Mouse (Mus musculus) forebrain, postnatal 0 days (tissue): ENCODE data around the gene Wiz. TPM values are rescaled to one million over a fixed set of nuclear protein-coding genes. Genes with fewer than 3 reads are reported as not detected.

Experiments used
- ATAC-seq: fragments of 200-750 bp; cut with Nextera tagmentation; 2 replicates; pipeline ENCODE4 v1.8.0; 2017; ENCODE audit warnings: mild to moderate bottlenecking, moderate library complexity
- DNase-seq: peaks from one replicate; pipeline ENCODE4 v3.0.0-alpha.2; 2015
- H3K27ac ChIP-seq: fragments of 300-500 bp; sonication (generic); 2 replicates; pipeline ENCODE4 v1.5.1; 2014; ENCODE audit warnings: low read depth, mild to moderate bottlenecking, antibody characterized with exemption, low read length, moderate library complexity, mixed read lengths
- H3K27me3 ChIP-seq: fragments of 300-500 bp; sonication (generic); 2 replicates; pipeline ENCODE4 v1.6.1; 2014; ENCODE audit warnings: mild to moderate bottlenecking, low read length, mixed read lengths; ENCODE audit not compliant: insufficient read depth
- H3K36me3 ChIP-seq: fragments of 300-500 bp; sonication (generic); 2 replicates; pipeline ENCODE4 v1.6.1; 2014; ENCODE audit warnings: mild to moderate bottlenecking, moderate library complexity; ENCODE audit not compliant: insufficient read depth
- H3K4me1 ChIP-seq: fragments of 300-500 bp; sonication (generic); 2 replicates; pipeline ENCODE4 v1.6.1; 2014; ENCODE audit warnings: antibody characterized with exemption; ENCODE audit not compliant: insufficient read depth
- H3K4me2 ChIP-seq: fragments of 300-500 bp; sonication (generic); 2 replicates; pipeline ENCODE4 v1.6.1; 2014; ENCODE audit warnings: low read depth, mild to moderate bottlenecking, moderate library complexity
- H3K4me3 ChIP-seq: fragments of 300-500 bp; sonication (generic); 2 replicates; pipeline ENCODE4 v1.5.1; 2014; ENCODE audit warnings: low read depth, low read length, mixed read lengths
- H3K9ac ChIP-seq: fragments of 300-500 bp; sonication (generic); 2 replicates; pipeline ENCODE4 v1.6.1; 2014; ENCODE audit warnings: mild to moderate bottlenecking
- H3K9me3 ChIP-seq: fragments of 300-500 bp; sonication (generic); 2 replicates; pipeline ENCODE4 v1.6.1; 2016; ENCODE audit warnings: low read length
- CTCF ChIP-seq: sonication (generic); IDR thresholded peaks from 2 replicates; pipeline ENCODE4 v1.5.1; 2016; ENCODE audit warnings: antibody characterized with exemption, control low read depth, low read depth
- WGBS: fragments of 180-500 bp; shearing (Covaris S2); extraction: QIAGEN DNeasy Blood & Tissue Kit; methylation state at CpG from one replicate; pipeline ENCODE4 v1.1.7; 2014; 5-methylcytosine and 5-hydroxymethylcytosine counted together
- polyA plus RNA-seq: library from polyadenylated mRNA; unstranded; fragments of >200 nt; fragmentation: Nextera tagmentation; extraction: Ambion mirVana; gene quantifications from 2 replicates; pipeline ENCODE4 v1.2.1, GENCODE M21; 2015
- total RNA-seq: library from RNA; depleted of rRNA; stranded (reverse); fragments of >200 nt; gene quantifications from 2 replicates; pipeline ENCODE4 v1.2.3, GENCODE M21; 2014

Wiz gene
- total and polyA plus RNA-seq, 2 experiments from 2014 or later: 42.0 to 55.4 TPM

DNA sequence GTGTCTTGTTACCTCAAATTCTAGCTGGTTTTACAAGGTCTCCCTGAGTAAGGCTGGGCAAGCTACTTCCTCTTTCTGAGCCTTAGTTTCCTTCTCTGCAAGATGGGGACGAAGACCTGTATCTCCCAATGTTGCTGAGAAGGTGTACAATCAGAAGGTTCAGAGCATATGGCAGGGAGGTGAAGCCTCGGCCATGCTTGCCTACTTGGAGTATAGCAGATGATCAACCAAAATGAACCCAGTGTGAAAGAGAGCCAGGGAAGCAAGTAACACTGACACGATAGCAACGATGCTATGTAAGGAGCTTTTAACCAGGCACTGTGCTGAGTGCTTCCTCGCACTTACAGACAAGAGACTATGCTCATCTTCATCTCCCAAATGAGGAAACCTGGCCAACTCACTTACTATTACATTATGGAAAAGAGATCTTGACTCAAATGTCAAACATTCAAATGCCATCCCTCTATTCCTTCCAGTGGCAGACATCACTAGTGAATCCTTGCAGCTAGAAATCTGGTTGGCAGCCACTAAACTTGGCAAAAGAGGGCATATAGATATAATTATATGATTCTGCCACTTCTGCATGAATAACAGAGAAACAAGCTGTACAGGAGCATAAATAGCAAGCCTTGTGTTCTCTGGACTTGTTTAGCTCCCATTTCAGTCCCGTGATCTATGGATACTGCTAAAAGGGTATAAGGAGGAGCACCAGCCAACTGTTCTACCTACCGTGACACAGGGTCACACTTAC lies 30.9 kb downstream of the Wiz start:
- no peaks in the 10 kb centered on the region for H3K9me3 ChIP-seq
- H3K27ac ChIP-seq: no peak overlapping the region
- WGBS: 91% methylated on average over 7 of the region's 7 CpGs
- H3K4me2 ChIP-seq: no peak overlapping the region
- DNase-seq: no peak
- peaks cover 84% of the 10 kb centered on the region for H3K36me3 ChIP-seq
- H3K27me3 ChIP-seq: no peaks in the 10 kb centered on the region
- H3K4me1 ChIP-seq: peaks cover 7% of the 10 kb centered on the region; the same call in 1 of the 2 replicates
- H3K9ac ChIP-seq: no peak overlapping the region
- ATAC-seq: no peak
- no peak for TF ChIP-seq CTCF
- no peak overlapping the region for H3K4me3 ChIP-seq

DNA sequence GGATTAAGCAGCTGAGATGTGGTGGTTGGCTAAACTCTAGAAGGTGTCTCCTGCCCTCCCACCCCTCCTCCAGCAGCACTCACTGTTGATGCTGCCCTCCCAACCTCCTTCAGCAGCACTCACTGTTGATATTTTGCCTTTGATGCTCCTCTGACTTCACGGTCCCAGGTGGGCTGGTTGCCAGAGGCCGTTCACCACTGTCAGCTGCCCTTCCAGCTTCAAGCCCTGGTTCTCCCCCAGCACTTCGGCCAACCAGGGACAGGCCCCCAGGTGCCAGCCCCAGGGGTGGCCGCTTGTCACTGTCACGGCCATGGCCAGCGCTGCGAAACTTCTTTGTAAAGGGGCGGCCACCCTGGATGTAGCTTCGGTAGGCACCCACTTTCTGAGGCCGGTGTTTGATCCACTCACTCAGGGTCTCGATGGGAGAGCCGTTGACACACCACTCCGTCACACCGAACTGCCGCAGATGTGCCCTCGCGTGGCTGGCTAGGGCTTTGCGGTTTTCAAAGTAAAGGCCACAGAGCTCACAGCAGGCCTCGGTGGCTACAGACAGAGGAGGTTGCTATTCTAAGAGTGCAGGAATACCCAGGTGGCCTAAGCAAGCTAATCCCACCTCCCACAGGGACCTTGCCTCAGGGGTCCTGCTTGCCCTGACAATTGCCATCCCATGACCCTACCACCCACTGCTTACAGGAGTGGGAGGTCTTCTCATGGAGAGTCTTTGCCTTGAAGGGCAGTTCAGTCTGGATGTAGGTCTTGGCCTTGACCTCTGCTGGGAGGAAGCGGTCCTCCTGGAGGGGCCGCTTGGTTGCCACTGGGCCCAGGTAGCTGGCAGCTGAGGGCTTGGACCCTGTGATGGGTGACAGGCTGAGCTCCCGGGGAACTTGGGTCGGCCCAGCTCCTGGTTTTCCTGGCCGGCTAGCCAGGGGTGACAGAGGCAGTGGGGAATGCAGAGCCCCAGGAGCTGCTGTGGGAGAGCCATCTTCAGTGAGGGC lies 32.2 kb downstream of the Wiz start:
- 88% methylated on average over 24 of the region's 24 CpGs for WGBS

DNA sequence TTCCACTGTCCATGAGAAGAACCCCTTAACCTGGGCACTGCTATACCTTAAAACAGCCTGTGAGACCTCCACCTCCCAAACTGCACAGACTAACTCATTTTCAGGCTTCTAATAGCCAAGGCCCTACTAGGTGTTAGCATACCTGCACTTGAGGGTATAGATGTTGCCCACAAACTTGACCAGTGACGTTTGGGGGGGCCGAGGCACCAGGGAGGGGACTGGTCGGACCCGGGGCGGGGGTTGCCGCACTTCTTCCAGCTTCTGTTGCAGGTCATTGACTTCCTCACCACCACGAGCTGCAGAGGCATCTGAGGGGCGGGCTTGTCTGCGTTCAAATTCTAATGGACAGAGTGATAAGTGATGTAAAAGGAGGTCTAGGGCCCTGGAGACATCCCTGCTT lies 33.0 kb downstream of the Wiz start:
- no peak overlapping the region for H3K4me3 ChIP-seq
- no peak overlapping the region for H3K27ac ChIP-seq
- H3K27me3 ChIP-seq: no peaks in the 10 kb centered on the region
- DNase-seq (no peak), ATAC-seq (no peak)
- peaks cover 71% of the 10 kb centered on the region for H3K36me3 ChIP-seq
- 88% methylated on average over 9 of the region's 9 CpGs for WGBS
- H3K9me3 ChIP-seq: no peaks in the 10 kb centered on the region
- no peak overlapping the region for H3K9ac ChIP-seq
- TF ChIP-seq CTCF: no peak
- H3K4me2 ChIP-seq: no peak overlapping the region
- H3K4me1 ChIP-seq: no peaks in the 10 kb centered on the region

More for the DNA sequence above, 32.2 kb downstream of the Wiz start:
- H3K9ac ChIP-seq: no peak overlapping the region
- ATAC-seq (no peak), DNase-seq (no peak)
- H3K4me3 ChIP-seq: no peak overlapping the region
- H3K9me3 ChIP-seq: no peaks in the 10 kb centered on the region
- no peak overlapping the region for H3K27ac ChIP-seq
- H3K27me3 ChIP-seq: no peaks in the 10 kb centered on the region
- no peaks in the 10 kb centered on the region for H3K4me1 ChIP-seq
- TF ChIP-seq CTCF: no peak
- H3K36me3 ChIP-seq: peaks cover 79% of the 10 kb centered on the region
- H3K4me2 ChIP-seq: no peak overlapping the region

DNA sequence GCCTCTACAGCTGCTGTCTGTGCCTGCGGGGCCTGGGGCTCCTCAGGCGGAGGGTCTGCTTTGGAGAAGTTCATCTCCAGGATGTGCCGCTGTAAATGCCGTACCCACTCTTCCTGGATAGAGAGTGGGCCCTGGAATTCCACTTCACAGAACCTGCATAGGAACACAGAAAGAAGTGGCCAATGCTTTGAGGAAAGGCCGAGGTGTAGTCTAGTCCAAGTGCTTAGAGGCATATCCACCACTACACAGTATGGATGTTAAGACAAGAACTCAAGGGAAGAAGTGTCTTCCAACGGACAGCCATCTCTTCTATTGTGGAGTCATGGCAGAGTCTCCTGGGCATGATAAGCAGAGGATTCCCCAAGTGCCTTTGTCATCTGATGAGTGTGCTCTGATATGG lies 34.2 kb downstream of the Wiz start:
- Histone ChIP-seq H3K27me3 (no peaks in the 10 kb centered on the region), H3K27ac (no peak overlapping the region), H3K9me3 (no peaks in the 10 kb centered on the region), H3K4me2 (no peak overlapping the region), H3K36me3 (peaks cover 59% of the 10 kb centered on the region), H3K4me3 (no peak overlapping the region), H3K9ac (no peak overlapping the region), H3K4me1 (no peaks in the 10 kb centered on the region)
- ATAC-seq (no peak), DNase-seq (no peak)
- no peak for TF ChIP-seq CTCF
- WGBS: 88% methylated on average over 6 of the region's 6 CpGs

DNA sequence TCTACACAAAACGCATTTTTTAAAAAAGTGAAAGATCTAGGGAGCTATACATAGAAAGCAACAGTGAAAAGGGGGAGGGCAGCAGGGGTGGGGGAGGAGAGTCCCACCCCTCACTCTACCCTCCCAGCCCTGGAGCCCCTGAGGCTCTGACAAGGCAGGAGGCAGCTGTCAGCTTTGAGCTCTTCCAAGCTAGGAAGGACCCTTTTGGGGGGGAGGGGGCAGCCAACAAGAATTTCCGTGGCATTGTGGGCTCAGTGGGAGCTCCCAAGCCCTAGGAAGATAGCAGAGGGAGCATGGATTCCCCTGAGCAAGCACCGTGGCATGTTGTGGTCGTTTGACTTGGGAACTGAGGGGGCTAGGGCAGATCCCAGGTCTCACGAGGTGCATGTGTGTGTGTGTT lies 35.0 kb downstream of the Wiz start:
- no peaks in the 10 kb centered on the region for H3K4me1 ChIP-seq
- no peaks in the 10 kb centered on the region for H3K9me3 ChIP-seq
- H3K27ac ChIP-seq: no peak overlapping the region
- ATAC-seq (no peak), DNase-seq (no peak)
- no peak for TF ChIP-seq CTCF
- no peak overlapping the region for H3K4me3 ChIP-seq
- H3K9ac ChIP-seq: no peak overlapping the region
- WGBS: 55% methylated on average over 5 of the region's 5 CpGs
- no peaks in the 10 kb centered on the region for H3K27me3 ChIP-seq
- peaks cover 51% of the 10 kb centered on the region for H3K36me3 ChIP-seq
- H3K4me2 ChIP-seq: no peak overlapping the region

DNA sequence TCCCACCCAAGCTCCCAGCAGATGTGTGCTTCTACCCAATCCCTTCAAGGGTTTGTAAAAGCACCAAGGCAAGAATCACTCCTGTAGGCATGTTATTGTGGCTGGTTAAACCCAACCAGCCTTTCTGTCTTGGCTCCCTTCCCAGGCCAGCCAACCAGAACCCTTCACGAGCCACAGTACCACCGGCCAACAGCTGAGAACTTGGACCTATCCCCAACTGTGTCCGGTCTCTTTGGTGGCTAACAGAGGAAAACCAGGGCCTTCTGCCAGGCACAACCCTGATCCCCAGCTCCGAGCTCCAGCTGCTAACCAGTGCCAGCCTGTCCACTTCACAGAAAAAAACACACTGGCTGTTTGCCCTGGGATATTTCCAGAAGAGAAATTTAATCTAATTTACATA lies 35.5 kb downstream of the Wiz start:
- 24% methylated on average over 4 of the region's 4 CpGs for WGBS
- H3K27ac ChIP-seq: no peak overlapping the region
- H3K36me3 ChIP-seq: peaks cover 46% of the 10 kb centered on the region
- DNase-seq (peak; percentile 73), ATAC-seq (peak; percentile 12)
- no peak for TF ChIP-seq CTCF
- no peaks in the 10 kb centered on the region for H3K4me1 ChIP-seq
- H3K9me3 ChIP-seq: no peaks in the 10 kb centered on the region
- no peak overlapping the region for H3K4me2 ChIP-seq
- H3K4me3 ChIP-seq: no peak overlapping the region
- no peaks in the 10 kb centered on the region for H3K27me3 ChIP-seq
- H3K9ac ChIP-seq: no peak overlapping the region

DNA sequence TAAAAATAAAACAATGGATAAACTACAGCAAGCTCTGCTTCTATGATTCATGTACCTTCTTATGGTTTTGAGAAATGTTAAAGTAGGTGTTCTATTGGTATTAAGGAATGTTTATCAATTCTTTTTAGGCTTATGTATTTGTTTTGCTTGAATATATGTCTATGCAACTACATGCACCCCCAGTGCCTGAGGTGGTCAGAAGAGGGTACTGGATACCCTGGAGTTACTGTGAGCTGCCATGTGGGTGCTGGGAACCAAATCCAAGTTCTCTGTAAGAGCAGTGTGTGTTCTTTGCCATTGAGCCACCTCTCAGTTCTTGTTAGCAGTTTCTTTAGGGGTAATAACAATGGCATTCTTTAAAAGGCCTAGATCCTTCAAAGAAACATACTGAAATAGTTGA lies 37.5 kb downstream of the Wiz start:
- Histone ChIP-seq H3K4me1 (no peaks in the 10 kb centered on the region), H3K4me3 (no peak overlapping the region), H3K27me3 (no peaks in the 10 kb centered on the region), H3K4me2 (no peak overlapping the region), H3K36me3 (peaks cover 26% of the 10 kb centered on the region), H3K9ac (no peak overlapping the region), H3K27ac (no peak overlapping the region), H3K9me3 (no peaks in the 10 kb centered on the region)
- DNase-seq (no peak), ATAC-seq (no peak)
- no peak for TF ChIP-seq CTCF
